Mouse (Mus musculus): ENCODE measurements around the gene Cfap161. TPM values are rescaled to one million over a fixed set of nuclear protein-coding genes. Genes with fewer than 3 reads are reported as not detected.

The Cfap161 gene
- polyA plus RNA-seq, 1 experiment, result 0.08 TPM

- no peak overlapping the region for H3K4me3 ChIP-seq
- H3K4me2 ChIP-seq (ENCODE audit: low read depth), result no peak overlapping the region
- no peak overlapping the region for H3ac ChIP-seq (ENCODE audit: control insufficient read depth, insufficient read length)
- H3K27me3 ChIP-seq (ENCODE audit: control insufficient read depth, insufficient read depth, insufficient read length), result no peaks in the 10 kb centered on the region
- H3K36me3 ChIP-seq (ENCODE audit: control insufficient read depth, insufficient read depth), result no peaks in the 10 kb centered on the region
- TF ChIP-seq CEBPB (IDR thresholded peaks at IDR 0.05; ENCODE audit: insufficient read depth, poor library complexity, severe bottlenecking) (no peak), POLR2AphosphoS2 (IDR thresholded peaks at IDR 0.05; ENCODE audit: insufficient read length, low read depth) (no peak), MYOD1 (IDR thresholded peaks at IDR 0.05; ENCODE audit: control insufficient read depth in 1 of 3, insufficient read length in 2 of 3, low read depth in 2 of 3) (no peak), MYOG (IDR thresholded peaks at IDR 0.05; ENCODE audit: control insufficient read depth in 1 of 3, insufficient read depth in 1 of 3, insufficient read length in 2 of 3, low read depth in 2 of 3) (no peak), TCF12 (IDR thresholded peaks at IDR 0.05; ENCODE audit: insufficient read depth, poor library complexity, severe bottlenecking) (no peak), USF1 (IDR thresholded peaks at IDR 0.05; ENCODE audit: low read depth) (no peak), E2F4 (IDR thresholded peaks at IDR 0.05; ENCODE audit: insufficient read depth) (no peak), SRF (IDR thresholded peaks at IDR 0.05; ENCODE audit: control insufficient read depth, insufficient read length, low read depth) (no peak), POLR2A (IDR thresholded peaks at IDR 0.05; ENCODE audit: insufficient read length, low read depth) (no peak), REST (IDR thresholded peaks at IDR 0.05; ENCODE audit: insufficient read depth, insufficient read length) (no peak), TCF3 (IDR thresholded peaks at IDR 0.05; ENCODE audit: insufficient read length, low read depth) (no peak), MAX (IDR thresholded peaks at IDR 0.05; ENCODE audit: low read depth) (no peak)
- no peaks in the 10 kb centered on the region for H3K79me2 ChIP-seq (ENCODE audit: control insufficient read depth, insufficient read depth)
Observed at GRCm38 (mm10) chr7:83780881-83781280, 13.8 kb downstream of the Cfap161 start.

GRCm38 (mm10) chr7:83780026-83780425 is 14.7 kb downstream of the Cfap161 start:
- H3K79me2 ChIP-seq (ENCODE audit: control insufficient read depth, insufficient read depth), result no peaks in the 10 kb centered on the region
- H3K36me3 ChIP-seq (ENCODE audit: control insufficient read depth, insufficient read depth), result no peaks in the 10 kb centered on the region
- no peaks in the 10 kb centered on the region for H3K27me3 ChIP-seq (ENCODE audit: control insufficient read depth, insufficient read depth, insufficient read length)
- TF ChIP-seq MYOG (IDR thresholded peaks at IDR 0.05; ENCODE audit: control insufficient read depth in 1 of 3, insufficient read depth in 1 of 3, insufficient read length in 2 of 3, low read depth in 2 of 3) (no peak), TCF3 (IDR thresholded peaks at IDR 0.05; ENCODE audit: insufficient read length, low read depth) (no peak), USF1 (IDR thresholded peaks at IDR 0.05; ENCODE audit: low read depth) (no peak), POLR2AphosphoS2 (IDR thresholded peaks at IDR 0.05; ENCODE audit: insufficient read length, low read depth) (no peak), SRF (IDR thresholded peaks at IDR 0.05; ENCODE audit: control insufficient read depth, insufficient read length, low read depth) (no peak), MAX (IDR thresholded peaks at IDR 0.05; ENCODE audit: low read depth) (no peak), E2F4 (IDR thresholded peaks at IDR 0.05; ENCODE audit: insufficient read depth) (no peak), MYOD1 (IDR thresholded peaks at IDR 0.05; ENCODE audit: control insufficient read depth in 1 of 3, insufficient read length in 2 of 3, low read depth in 2 of 3) (no peak), POLR2A (IDR thresholded peaks at IDR 0.05; ENCODE audit: insufficient read length, low read depth) (no peak), TCF12 (IDR thresholded peaks at IDR 0.05; ENCODE audit: insufficient read depth, poor library complexity, severe bottlenecking) (no peak), CEBPB (IDR thresholded peaks at IDR 0.05; ENCODE audit: insufficient read depth, poor library complexity, severe bottlenecking) (no peak), REST (IDR thresholded peaks at IDR 0.05; ENCODE audit: insufficient read depth, insufficient read length) (no peak)
- H3K4me2 ChIP-seq (ENCODE audit: low read depth), result no peak overlapping the region
- H3K4me3 ChIP-seq, result no peak overlapping the region
- no peak overlapping the region for H3ac ChIP-seq (ENCODE audit: control insufficient read depth, insufficient read length)

DNA sequence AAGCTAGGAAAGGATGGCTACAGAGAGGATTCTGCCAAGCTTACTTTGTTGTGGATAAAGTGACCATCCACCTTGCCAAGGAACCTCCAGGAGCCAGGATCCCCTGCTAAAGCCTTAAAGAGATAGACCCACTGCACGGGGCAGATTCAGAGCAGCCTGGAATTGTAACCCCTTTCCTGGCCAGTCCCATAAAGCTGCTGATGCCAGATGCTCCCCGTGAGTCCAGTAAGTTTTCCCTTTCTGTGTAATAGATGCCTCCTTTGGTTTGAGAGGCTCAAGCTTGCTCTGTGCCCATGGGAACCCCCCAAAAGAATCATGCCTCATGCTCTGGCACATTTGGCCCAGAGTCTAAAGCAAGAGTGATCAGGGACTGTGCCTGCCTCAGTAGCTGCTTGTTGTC is 15.7 kb downstream of the Cfap161 start:
- Histone ChIP-seq H3K79me2 (ENCODE audit: control insufficient read depth, insufficient read depth) (no peaks in the 10 kb centered on the region), H3K4me3 (no peak overlapping the region), H3K4me2 (ENCODE audit: low read depth) (no peak overlapping the region), H3K36me3 (ENCODE audit: control insufficient read depth, insufficient read depth) (no peaks in the 10 kb centered on the region), H3ac (ENCODE audit: control insufficient read depth, insufficient read length) (no peak overlapping the region), H3K27me3 (ENCODE audit: control insufficient read depth, insufficient read depth, insufficient read length) (no peaks in the 10 kb centered on the region)
- TF ChIP-seq CEBPB (IDR thresholded peaks at IDR 0.05; ENCODE audit: insufficient read depth, poor library complexity, severe bottlenecking) (no peak), TCF3 (IDR thresholded peaks at IDR 0.05; ENCODE audit: insufficient read length, low read depth) (no peak), POLR2A (IDR thresholded peaks at IDR 0.05; ENCODE audit: insufficient read length, low read depth) (no peak), MYOG (IDR thresholded peaks at IDR 0.05; ENCODE audit: control insufficient read depth in 1 of 3, insufficient read depth in 1 of 3, insufficient read length in 2 of 3, low read depth in 2 of 3) (no peak), USF1 (IDR thresholded peaks at IDR 0.05; ENCODE audit: low read depth) (no peak)

- TF ChIP-seq MAX (IDR thresholded peaks at IDR 0.05; ENCODE audit: low read depth), result no peak
- TF ChIP-seq MYOG (IDR thresholded peaks at IDR 0.05; ENCODE audit: control insufficient read depth in 1 of 3, insufficient read depth in 1 of 3, insufficient read length in 2 of 3, low read depth in 2 of 3), result no peak
- TF ChIP-seq SRF (IDR thresholded peaks at IDR 0.05; ENCODE audit: control insufficient read depth, insufficient read length, low read depth), result no peak
- no peak for TF ChIP-seq TCF3 (IDR thresholded peaks at IDR 0.05; ENCODE audit: insufficient read length, low read depth)
- TF ChIP-seq TCF12 (IDR thresholded peaks at IDR 0.05; ENCODE audit: insufficient read depth, poor library complexity, severe bottlenecking), result no peak
- no peak for TF ChIP-seq USF1 (IDR thresholded peaks at IDR 0.05; ENCODE audit: low read depth)
- TF ChIP-seq REST (IDR thresholded peaks at IDR 0.05; ENCODE audit: insufficient read depth, insufficient read length), result no peak
- no peak for TF ChIP-seq POLR2AphosphoS2 (IDR thresholded peaks at IDR 0.05; ENCODE audit: insufficient read length, low read depth)
- Histone ChIP-seq H3K4me3 (no peak overlapping the region), H3K4me2 (ENCODE audit: low read depth) (no peak overlapping the region), H3K79me2 (ENCODE audit: control insufficient read depth, insufficient read depth) (no peaks in the 10 kb centered on the region), H3ac (ENCODE audit: control insufficient read depth, insufficient read length) (no peak overlapping the region), H3K27me3 (ENCODE audit: control insufficient read depth, insufficient read depth, insufficient read length) (no peaks in the 10 kb centered on the region), H3K36me3 (ENCODE audit: control insufficient read depth, insufficient read depth) (no peaks in the 10 kb centered on the region)
Observed at GRCm38 (mm10) chr7:83778516-83778915, 16.2 kb downstream of the Cfap161 start.

DNA sequence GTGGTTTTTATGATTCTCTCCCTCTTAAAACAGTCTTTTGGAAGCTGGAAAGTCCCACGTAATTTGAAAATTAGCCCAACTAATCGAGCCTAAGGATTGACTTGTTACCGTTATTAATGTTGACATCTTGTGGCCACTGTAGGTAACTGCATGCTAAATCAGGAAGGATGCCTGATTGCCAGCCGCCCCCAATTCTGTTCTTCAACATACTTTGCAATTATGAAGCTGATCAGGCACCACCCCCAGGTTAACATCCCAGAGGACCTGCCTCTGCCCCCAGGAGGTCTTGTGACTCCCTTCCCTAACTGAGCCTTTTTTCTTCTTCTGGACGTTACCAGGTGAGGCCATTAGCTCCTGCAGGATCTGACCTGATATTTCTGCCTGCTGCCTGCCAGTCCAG is 20.0 kb downstream of the Cfap161 start:
- Histone ChIP-seq H3K79me2 (ENCODE audit: control insufficient read depth, insufficient read depth) (no peaks in the 10 kb centered on the region), H3ac (ENCODE audit: control insufficient read depth, insufficient read length) (no peak overlapping the region), H3K4me2 (ENCODE audit: low read depth) (no peak overlapping the region), H3K27me3 (ENCODE audit: control insufficient read depth, insufficient read depth, insufficient read length) (no peaks in the 10 kb centered on the region), H3K4me3 (no peak overlapping the region), H3K36me3 (ENCODE audit: control insufficient read depth, insufficient read depth) (no peaks in the 10 kb centered on the region)
- TF ChIP-seq MYOG (IDR thresholded peaks at IDR 0.05; ENCODE audit: control insufficient read depth in 1 of 3, insufficient read depth in 1 of 3, insufficient read length in 2 of 3, low read depth in 2 of 3) (no peak), REST (IDR thresholded peaks at IDR 0.05; ENCODE audit: insufficient read depth, insufficient read length) (no peak), SRF (IDR thresholded peaks at IDR 0.05; ENCODE audit: control insufficient read depth, insufficient read length, low read depth) (no peak), CEBPB (IDR thresholded peaks at IDR 0.05; ENCODE audit: insufficient read depth, poor library complexity, severe bottlenecking) (no peak), POLR2A (IDR thresholded peaks at IDR 0.05; ENCODE audit: insufficient read length, low read depth) (no peak), TCF12 (IDR thresholded peaks at IDR 0.05; ENCODE audit: insufficient read depth, poor library complexity, severe bottlenecking) (no peak), E2F4 (IDR thresholded peaks at IDR 0.05; ENCODE audit: insufficient read depth) (no peak), USF1 (IDR thresholded peaks at IDR 0.05; ENCODE audit: low read depth) (no peak), MAX (IDR thresholded peaks at IDR 0.05; ENCODE audit: low read depth) (no peak), MYOD1 (IDR thresholded peaks at IDR 0.05; ENCODE audit: control insufficient read depth in 1 of 3, insufficient read length in 2 of 3, low read depth in 2 of 3) (no peak), TCF3 (IDR thresholded peaks at IDR 0.05; ENCODE audit: insufficient read length, low read depth) (no peak), POLR2AphosphoS2 (IDR thresholded peaks at IDR 0.05; ENCODE audit: insufficient read length, low read depth) (no peak)

Measured in myocyte (in vitro differentiated cells).